14 mouse cellular contexts compared by ENCODE assay signal in the genomic region with DNA sequence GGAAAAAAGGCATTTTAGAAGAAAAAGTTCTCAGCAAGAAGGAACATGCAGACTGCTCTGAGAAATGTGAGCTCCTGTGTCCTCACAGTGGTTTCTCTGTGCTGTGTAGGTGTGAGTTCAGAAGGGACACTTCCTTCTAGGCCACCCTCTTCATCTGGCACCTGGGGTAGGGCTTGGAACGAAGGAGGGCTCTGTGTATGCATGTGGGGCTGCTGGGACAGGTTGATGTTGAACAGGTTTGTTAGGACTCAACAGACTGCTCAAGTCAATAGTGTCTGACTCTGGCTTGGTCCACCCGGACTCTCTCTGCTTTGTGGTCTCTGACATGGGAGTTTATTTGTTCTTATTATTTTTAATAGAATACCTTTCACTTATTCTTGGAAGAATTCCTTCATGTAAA. TPM values are rescaled to one million over a fixed set of nuclear protein-coding genes. Genes with fewer than 3 reads are reported as not detected.
DNase-seq lines count a peak whose midpoint lies in the region; ATAC-seq and TF ChIP-seq lines count a peak whose summit lies in the region.
"Had no signal": no experiment of that assay in that cellular context is flagged by ENCODE, and none has a peak within 500 bp of the region (broad histone marks: within the 10 kb centered on the region; RNA-seq: fewer than 3 reads in every experiment).

No protein-coding gene starts in this region.

- H3K9me3 ChIP-seq in heart, embryonic 11.5 days (replicated peaks; ENCODE audit: control insufficient read depth, low read length), result no peaks in the 10 kb centered on the region
- no peaks in the 10 kb centered on the region for H3K9me3 ChIP-seq in kidney, embryonic 16.5 days (ENCODE audit: low read length)
- H3K9me3 ChIP-seq in limb, embryonic 15.5 days, result no peaks in the 10 kb centered on the region
- no peaks in the 10 kb centered on the region for H3K9me3 ChIP-seq in midbrain, embryonic 14.5 days (ENCODE audit: control insufficient read depth, low read length)
- H3K9me3 ChIP-seq: embryonic facial prominence, embryonic 12.5 days; liver, embryonic 15.5 days; midbrain, embryonic 12.5 days; neural tube, embryonic 12.5 days had no signal

- peaks cover 28% of the 10 kb centered on the region for H3K4me1 ChIP-seq in heart, embryonic 11.5 days (ENCODE audit: control insufficient read depth, insufficient read depth, low read length)
- H3K4me1 ChIP-seq in kidney, embryonic 16.5 days (ENCODE audit: insufficient read depth, low read length), result peaks cover 45% of the 10 kb centered on the region
- peaks cover 81% of the 10 kb centered on the region for H3K4me1 ChIP-seq in bone marrow macrophage, adult 2 months (ENCODE audit: control insufficient read depth, insufficient read depth, low read length)
- H3K4me1 ChIP-seq in limb, embryonic 15.5 days, result peaks cover 56% of the 10 kb centered on the region
- peaks cover 7% of the 10 kb centered on the region for H3K4me1 ChIP-seq in midbrain, embryonic 14.5 days (ENCODE audit: control insufficient read depth, insufficient read depth, low read length)

- no peak overlapping the region for H3K9ac ChIP-seq in heart, embryonic 11.5 days (ENCODE audit: low read depth, low read length)
- no peak overlapping the region for H3K9ac ChIP-seq in kidney, embryonic 16.5 days (replicated peaks; ENCODE audit: low read length)
- H3K9ac ChIP-seq in limb, embryonic 15.5 days, result no peak overlapping the region
- no peak overlapping the region for H3K9ac ChIP-seq in midbrain, embryonic 14.5 days (replicated peaks; ENCODE audit: low read length)
- H3K9ac ChIP-seq: embryonic facial prominence, embryonic 12.5 days; forebrain, postnatal 0 days; liver, embryonic 15.5 days; midbrain, embryonic 12.5 days; neural tube, embryonic 12.5 days had no signal

- no peak for TF ChIP-seq CTCF in bone marrow macrophage, adult 2 months (IDR thresholded peaks at IDR 0.05; ENCODE audit: low read depth, low read length)

- ATAC-seq in heart, embryonic 11.5 days (replicated peaks; ENCODE audit: insufficient number of reproducible peaks, low FRiP score, low TSS enrichment), result no peak
- ATAC-seq in kidney, embryonic 16.5 days (ENCODE audit: low FRiP score, low TSS enrichment), result no peak
- no peak for ATAC-seq in limb, embryonic 15.5 days (ENCODE audit: insufficient number of reproducible peaks, low FRiP score, low TSS enrichment, low read depth)
- ATAC-seq in midbrain, embryonic 14.5 days (ENCODE audit: low FRiP score, low TSS enrichment), result no peak
- ATAC-seq: forebrain, postnatal 0 days had no signal

- no peak overlapping the region for H3K4me2 ChIP-seq in heart, embryonic 11.5 days
- H3K4me2 ChIP-seq in kidney, embryonic 16.5 days (replicated peaks; ENCODE audit: low read depth, low read length), result no peak overlapping the region
- no peak overlapping the region for H3K4me2 ChIP-seq in limb, embryonic 15.5 days
- H3K4me2 ChIP-seq in midbrain, embryonic 14.5 days (ENCODE audit: low read length), result no peak overlapping the region
- H3K4me2 ChIP-seq: embryonic facial prominence, embryonic 12.5 days; liver, embryonic 15.5 days; midbrain, embryonic 12.5 days; neural tube, embryonic 12.5 days had no signal

- 70% methylated on average over 2 of the region's 2 CpGs for WGBS in heart, embryonic 11.5 days (ENCODE audit: insufficient replicate concordance)
- 73% methylated on average over 2 of the region's 2 CpGs for WGBS in kidney, embryonic 16.5 days
- WGBS in limb, embryonic 15.5 days, result 60% methylated on average over 2 of the region's 2 CpGs
- 81% methylated on average over 2 of the region's 2 CpGs for WGBS in midbrain, embryonic 14.5 days

- no peaks in the 10 kb centered on the region for H3K27me3 ChIP-seq in heart, embryonic 11.5 days (ENCODE audit: control insufficient read depth, insufficient read depth, low read length)
- H3K27me3 ChIP-seq in kidney, embryonic 16.5 days (ENCODE audit: insufficient read depth, low read length), result no peaks in the 10 kb centered on the region
- H3K27me3 ChIP-seq in limb, embryonic 15.5 days, result no peaks in the 10 kb centered on the region
- no peaks in the 10 kb centered on the region for H3K27me3 ChIP-seq in midbrain, embryonic 14.5 days (ENCODE audit: control insufficient read depth, insufficient read depth, low read length)
- H3K27me3 ChIP-seq: embryonic facial prominence, embryonic 12.5 days; liver, embryonic 15.5 days; midbrain, embryonic 12.5 days; neural tube, embryonic 12.5 days had no signal

- H3K36me3 ChIP-seq in heart, embryonic 11.5 days (ENCODE audit: control insufficient read depth, insufficient read depth, low read length), result no peaks in the 10 kb centered on the region
- H3K36me3 ChIP-seq in kidney, embryonic 16.5 days (ENCODE audit: insufficient read depth, low read length), result no peaks in the 10 kb centered on the region
- no peaks in the 10 kb centered on the region for H3K36me3 ChIP-seq in limb, embryonic 15.5 days
- H3K36me3 ChIP-seq in midbrain, embryonic 14.5 days (ENCODE audit: control insufficient read depth, insufficient read depth, low read length), result no peaks in the 10 kb centered on the region
- H3K36me3 ChIP-seq: embryonic facial prominence, embryonic 12.5 days; liver, embryonic 15.5 days; midbrain, embryonic 12.5 days; neural tube, embryonic 12.5 days had no signal

- H3K4me3 ChIP-seq in heart, embryonic 11.5 days (ENCODE audit: low read depth, low read length), result no peak overlapping the region
- no peak overlapping the region for H3K4me3 ChIP-seq in kidney, embryonic 16.5 days (ENCODE audit: low read length)
- no peak overlapping the region for H3K4me3 ChIP-seq in bone marrow macrophage, adult 2 months (ENCODE audit: insufficient read depth, low read length)
- no peak overlapping the region for H3K4me3 ChIP-seq in limb, embryonic 15.5 days
- H3K4me3 ChIP-seq in midbrain, embryonic 14.5 days (replicated peaks; ENCODE audit: low read depth, low read length), result no peak overlapping the region
- H3K4me3 ChIP-seq: embryonic facial prominence, embryonic 12.5 days; liver, embryonic 15.5 days; midbrain, embryonic 12.5 days; neural tube, embryonic 12.5 days had no signal

- intact Hi-C loops in heart, postnatal 10 days (cut with DNase I), result no loop called here

- peak overlapping the region; percentile 46; the same call in 1 of the 2 replicates for H3K27ac ChIP-seq in heart, embryonic 11.5 days (ENCODE audit: low read depth, low read length)
- peak overlapping the region; percentile 85 for H3K27ac ChIP-seq in kidney, embryonic 16.5 days (ENCODE audit: low read length)
- H3K27ac ChIP-seq in bone marrow macrophage, adult 2 months (ENCODE audit: insufficient read depth, low read depth, low read length), result peak overlapping the region; percentile 98
- peak overlapping the region; percentile 82 for H3K27ac ChIP-seq in limb, embryonic 15.5 days
- H3K27ac ChIP-seq in midbrain, embryonic 14.5 days (replicated peaks; ENCODE audit: low read depth, low read length), result no peak overlapping the region
- H3K27ac ChIP-seq: midbrain, embryonic 12.5 days; neural tube, embryonic 12.5 days had no signal

- no peak for DNase-seq in heart, postnatal 10 days
- no peak for DNase-seq in kidney, adult 8-10 months
- DNase-seq in midbrain, embryonic 14.5 days, result no peak
- no peak for DNase-seq in retina, embryonic 14.5 days (ENCODE audit: low spot score)

- TF ChIP-seq POLR2A in bone marrow macrophage, adult 2 months (IDR thresholded peaks at IDR 0.05; ENCODE audit: borderline replicate concordance, low read depth, low read length), result no peak

RNA-seq across cellular contexts. Expression of gene Scgb1a1, which starts 17.4 kb away (rescaled TPM):
- not detected in 2 replicates for polyA plus RNA-seq in heart, embryonic 11.5 days (2014; fragmentation: Nextera tagmentation; extraction: Ambion mirVana)
- 1 to 10 TPM in 1 of 2 experiments, not detected in 1; 4.2 TPM for total RNA-seq in heart, postnatal 10 days (2021)
- 0.76 TPM in 1 of 2 replicates, not detected in the other for polyA plus RNA-seq in kidney, embryonic 16.5 days (2015; fragmentation: Nextera tagmentation; extraction: Ambion mirVana)
- not detected in 2 replicates for polyA plus RNA-seq in bone marrow macrophage, adult 2 months (2012; ENCODE audit: insufficient read depth, insufficient read length, missing spikeins)
- 0.98 and 1.2 TPM in 2 replicates for polyA plus RNA-seq in limb, embryonic 15.5 days (2015; fragmentation: Nextera tagmentation; extraction: Ambion mirVana)
- not detected in 2 replicates for polyA plus RNA-seq in midbrain, embryonic 14.5 days (2014; fragmentation: Nextera tagmentation; extraction: Ambion mirVana)
- total RNA-seq: forebrain, postnatal 0 days had no signal
- polyA plus RNA-seq: C2C12; embryonic facial prominence, embryonic 12.5 days; forebrain, postnatal 0 days; liver, embryonic 15.5 days; midbrain, embryonic 12.5 days; neural tube, embryonic 12.5 days had no signal
